In genomic region chr10:20568630-20569029, GRCm38 (mm10) we compare ENCODE assay signal across 16 mouse cellular contexts.
DNase-seq lines count a peak whose midpoint lies in the region; ATAC-seq and TF ChIP-seq lines count a peak whose summit lies in the region.
"Had no signal": no experiment of that assay in that cellular context is flagged by ENCODE, and none has a peak within 500 bp of the region (broad histone marks: within the 10 kb centered on the region; RNA-seq: fewer than 3 reads in every experiment).

No protein-coding gene starts in this region.

- no peak for TF ChIP-seq RAD21 in MEL (IDR thresholded peaks at IDR 0.05; ENCODE audit: low read depth, low read length)

- H3K4me3 ChIP-seq in heart, embryonic 16.5 days (ENCODE audit: low read length) = no peak overlapping the region
- no peak overlapping the region for H3K4me3 ChIP-seq in kidney, embryonic 16.5 days (ENCODE audit: low read length)
- H3K4me3 ChIP-seq in MEL (ENCODE audit: control insufficient read depth in 1 of 2, insufficient read depth in 1 of 2, low read depth in 2 of 2, low read length in 2 of 2) = no peak overlapping the region
- H3K4me3 ChIP-seq: gastrocnemius, adult 2 months had no signal

- TF ChIP-seq CTCF in MEL (IDR thresholded peaks at IDR 0.05 in 2 of 3, conservative IDR thresholded peaks at IDR 0.05 in 1 of 3; ENCODE audit: control insufficient read depth in 1 of 3, insufficient read depth in 1 of 3, low read depth in 2 of 3, low read length in 3 of 3, poor library complexity in 1 of 3, severe bottlenecking in 1 of 3) = no peak

- no peaks in the 10 kb centered on the region for H3K79me2 ChIP-seq in MEL (ENCODE audit: control insufficient read depth, insufficient read depth, low read length, poor library complexity)

- TF ChIP-seq POLR2A in MEL (IDR thresholded peaks at IDR 0.05; ENCODE audit: control insufficient read depth in 1 of 2, insufficient read depth in 1 of 2, low read depth in 1 of 2, low read length in 2 of 2, poor library complexity in 1 of 2) = no peak

- H3K4me1 ChIP-seq in heart, embryonic 16.5 days (ENCODE audit: control insufficient read depth, insufficient read depth, low read length) = peaks cover 13% of the 10 kb centered on the region
- H3K4me1 ChIP-seq in kidney, embryonic 16.5 days (ENCODE audit: insufficient read depth, low read length) = no peaks in the 10 kb centered on the region
- H3K4me1 ChIP-seq in MEL (ENCODE audit: control insufficient read depth in 1 of 2, insufficient read depth in 2 of 2, low read length in 2 of 2) = 0 out of 4 replicates have a peak, but pooled peaks cover 0 to 2% of the 10 kb centered on the region in 2 experiments

- no peak for TF ChIP-seq EP300 in MEL (IDR thresholded peaks at IDR 0.05; ENCODE audit: low read depth in 1 of 2, low read length in 2 of 2)

- WGBS in heart, embryonic 16.5 days = 37% methylated on average over 6 of the region's 6 CpGs
- 72% methylated on average over 6 of the region's 6 CpGs for WGBS in kidney, embryonic 16.5 days

- no peak overlapping the region for H3K4me2 ChIP-seq in heart, embryonic 16.5 days (ENCODE audit: low read depth, low read length)
- no peak overlapping the region for H3K4me2 ChIP-seq in kidney, embryonic 16.5 days (replicated peaks; ENCODE audit: low read depth, low read length)

- DNase-seq in adrenal gland, postnatal 14 days = peak; percentile 35
- no peak for DNase-seq in adrenal gland, postnatal 4 days (ENCODE audit: low spot score in 2 of 2)
- no peak for DNase-seq in heart, adult 11 months
- peak; percentile 44 to 45 for DNase-seq in kidney, postnatal 25 days
- DNase-seq in MEL (ENCODE audit: low read depth, low spot score) = peak; percentile 63
- no peak for DNase-seq in adipocyte (ENCODE audit: low spot score)
- DNase-seq: cerebellum, adult 18-20 months; gastrocnemius, adult 2 months; layer of hippocampus, postnatal 36 days; left cerebral cortex, postnatal 4 days; thymus, postnatal 4 days had no signal

- no peak overlapping the region for H3K9ac ChIP-seq in heart, embryonic 16.5 days (ENCODE audit: low read length)
- no peak overlapping the region for H3K9ac ChIP-seq in kidney, embryonic 16.5 days (replicated peaks; ENCODE audit: low read length)
- H3K9ac ChIP-seq in MEL (ENCODE audit: control insufficient read depth, low read depth, low read length, poor library complexity, severe bottlenecking) = no peak overlapping the region
- H3K9ac ChIP-seq: liver, embryonic 14.5 days had no signal

- no peaks in the 10 kb centered on the region for H3K9me3 ChIP-seq in heart, embryonic 16.5 days (replicated peaks; ENCODE audit: control insufficient read depth, low read length)
- no peaks in the 10 kb centered on the region for H3K9me3 ChIP-seq in kidney, embryonic 16.5 days (ENCODE audit: low read length)
- H3K9me3 ChIP-seq in MEL (replicated peaks; ENCODE audit: insufficient read depth, low read length) = no peaks in the 10 kb centered on the region

- H3K36me3 ChIP-seq in heart, embryonic 16.5 days (ENCODE audit: control insufficient read depth, insufficient read depth) = no peaks in the 10 kb centered on the region
- H3K36me3 ChIP-seq in kidney, embryonic 16.5 days (ENCODE audit: insufficient read depth, low read length) = no peaks in the 10 kb centered on the region
- no peaks in the 10 kb centered on the region for H3K36me3 ChIP-seq in MEL (ENCODE audit: control insufficient read depth in 1 of 2, insufficient read depth in 2 of 2, low read length in 2 of 2)

- ATAC-seq in heart, embryonic 16.5 days (replicated peaks; ENCODE audit: extremely low read depth, insufficient read depth, low FRiP score) = peak; percentile 80
- ATAC-seq in kidney, embryonic 16.5 days (ENCODE audit: low FRiP score, low TSS enrichment) = no peak
- ATAC-seq: forebrain, embryonic 16.5 days had no signal

- no peak overlapping the region for H3K27ac ChIP-seq in heart, embryonic 16.5 days (ENCODE audit: low read length)
- no peak overlapping the region for H3K27ac ChIP-seq in kidney, embryonic 16.5 days (ENCODE audit: low read length)
- H3K27ac ChIP-seq in MEL (ENCODE audit: control insufficient read depth, low read depth, low read length) = no peak overlapping the region
- H3K27ac ChIP-seq: gastrocnemius, adult 2 months; liver, embryonic 14.5 days had no signal

- no peaks in the 10 kb centered on the region for H3K27me3 ChIP-seq in heart, embryonic 16.5 days (ENCODE audit: control insufficient read depth, insufficient read depth, low read length)
- no peaks in the 10 kb centered on the region for H3K27me3 ChIP-seq in kidney, embryonic 16.5 days (ENCODE audit: insufficient read depth, low read length)
- peaks cover 2 to 10% of the 10 kb centered on the region in 2 experiments for H3K27me3 ChIP-seq in MEL (ENCODE audit: control insufficient read depth in 1 of 2, insufficient read depth in 2 of 2, low read length in 2 of 2)
- H3K27me3 ChIP-seq: CH12.LX had no signal

TF ChIP-seq in MEL, 35 proteins besides CTCF, POLR2A, EP300 and RAD21:
- TF ChIP-seq MAX (IDR thresholded peaks at IDR 0.05; ENCODE audit: low read length) (peak; percentile 43; the same call in 1 of the 2 replicates), NELFE (IDR thresholded peaks at IDR 0.05; ENCODE audit: low read depth, low read length) (no peak), TAL1 (IDR thresholded peaks at IDR 0.05; ENCODE audit: low read length) (no peak), MAZ (IDR thresholded peaks at IDR 0.05; ENCODE audit: low read depth, low read length) (no peak), TBP (IDR thresholded peaks at IDR 0.05; ENCODE audit: low read depth, low read length) (no peak), BHLHE40 (IDR thresholded peaks at IDR 0.05; ENCODE audit: borderline replicate concordance, low read depth, low read length) (peak; percentile 37; the same call in 1 of the 2 replicates), CHD2 (IDR thresholded peaks at IDR 0.05; ENCODE audit: low read length) (no peak), USF2 (IDR thresholded peaks at IDR 0.05; ENCODE audit: borderline replicate concordance in 1 of 2, insufficient read depth in 1 of 2, low read depth in 1 of 2, low read length in 2 of 2) (0 out of 4 replicates have a peak, but pooled peaks of 1 of the 2 experiments have one; percentile 22), USF1 (IDR thresholded peaks at IDR 0.05; ENCODE audit: low read depth, low read length) (peak; percentile 85), CHD1 (IDR thresholded peaks at IDR 0.05; ENCODE audit: low read depth, low read length) (no peak), MYC (IDR thresholded peaks at IDR 0.05; ENCODE audit: low read depth, low read length) (no peak)
TF ChIP-seq in MEL: peak in this region for 4.

Comparison
In these comparisons a context has a peak if more than half of its experiments do, and no peak if none do; other contexts are left out.
1. DNase-seq: peak in adrenal gland, postnatal 14 days (single experiment), kidney, postnatal 25 days (2 of 2) and MEL (single experiment); none in adrenal gland, postnatal 4 days (0 of 2), heart, adult 11 months (single experiment) and adipocyte (single experiment).